Mouse (Mus musculus): ENCODE data around the gene Dbt.
"Not testable (repeated sequence)": the region's sequence is repeated elsewhere in the genome, so short reads cannot be mapped to it uniquely, and the experiment has no call there.

Gene Dbt

DNA sequence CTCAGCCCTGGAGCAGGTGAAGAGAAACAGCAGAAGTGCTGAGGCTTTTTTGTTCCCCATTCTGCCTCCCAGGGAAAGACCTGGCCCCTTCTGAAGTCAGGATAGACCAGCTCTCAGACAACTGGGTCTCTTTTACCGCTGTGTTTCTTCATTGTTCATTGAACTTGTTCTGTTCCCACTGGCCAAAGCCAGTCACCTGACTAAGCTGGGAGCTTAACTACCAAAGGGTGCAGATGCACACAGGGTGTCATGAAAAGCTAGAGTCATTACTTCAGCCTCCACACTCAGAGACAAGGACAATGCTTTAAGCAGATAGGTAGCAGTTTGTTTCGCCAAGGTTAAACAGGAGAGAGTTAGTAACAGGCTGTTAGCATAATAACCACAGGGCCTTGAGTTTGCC lies 29.2 kb downstream of the Dbt start:
- no peak for DNase-seq (ENCODE audit: low read depth, low spot score)

DNA sequence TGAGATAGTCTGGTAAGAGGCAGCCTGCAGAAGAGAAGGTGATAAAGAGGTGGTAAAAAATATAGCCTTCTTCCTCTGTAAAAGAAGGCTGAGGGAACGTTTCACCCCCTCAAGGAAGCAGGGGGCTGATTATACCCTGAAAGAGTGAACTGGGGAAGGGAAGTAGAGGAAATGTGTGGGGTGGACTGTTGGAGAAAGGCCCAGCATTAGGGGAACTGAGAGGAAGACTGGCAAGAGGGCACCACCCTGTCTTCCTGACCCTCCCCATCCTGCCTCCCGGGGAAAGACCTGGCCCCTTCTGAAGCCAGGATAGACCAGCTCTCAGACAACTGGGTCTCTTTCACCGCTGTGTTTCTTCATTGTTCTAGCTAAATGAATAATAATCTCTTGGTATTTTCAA lies 29.7 kb downstream of the Dbt start:
- no peak for DNase-seq (ENCODE audit: low read depth, low spot score)

DNA sequence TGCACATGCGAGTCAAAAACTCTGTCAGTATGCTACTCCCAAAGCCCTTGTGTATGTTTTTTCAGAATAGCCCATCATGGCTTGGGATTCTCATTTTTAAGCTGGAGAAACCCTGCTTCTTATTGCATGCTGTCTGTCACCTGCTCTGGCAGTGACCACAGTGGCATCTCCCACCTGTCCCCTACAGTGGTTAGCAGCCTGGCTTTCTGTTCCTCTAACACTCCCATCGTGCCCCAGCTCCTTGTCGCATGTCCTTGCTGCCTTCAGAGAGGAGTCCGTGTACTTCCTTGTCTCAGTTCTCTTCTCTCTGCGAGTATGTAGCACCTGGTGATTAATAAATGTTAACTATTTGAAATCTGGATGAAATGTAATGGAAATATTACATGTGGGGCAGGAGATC lies 34.6 kb downstream of the Dbt start:
- DNase-seq (ENCODE audit: low read depth, low spot score) = no peak

DNA sequence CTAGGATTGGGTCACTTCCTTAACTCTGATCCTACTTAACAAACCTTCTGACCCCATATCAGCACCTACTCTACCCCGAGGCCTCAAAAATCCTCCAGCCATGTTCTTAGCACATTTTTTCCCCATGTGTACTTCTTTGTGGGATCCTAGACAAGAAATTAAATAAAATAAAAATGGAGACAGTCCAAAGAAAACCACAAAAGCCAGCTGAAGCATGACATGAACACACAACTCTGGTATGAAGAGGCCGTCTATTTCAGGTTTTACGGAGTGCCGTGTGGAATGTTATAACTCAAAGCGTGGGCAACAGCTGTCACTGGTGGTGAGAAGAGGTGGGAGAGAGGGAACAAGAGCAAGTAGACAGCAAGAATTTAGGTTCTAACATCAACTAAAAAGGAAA lies 38.5 kb downstream of the Dbt start:
- DNase-seq (ENCODE audit: low read depth, low spot score) = no peak

DNA sequence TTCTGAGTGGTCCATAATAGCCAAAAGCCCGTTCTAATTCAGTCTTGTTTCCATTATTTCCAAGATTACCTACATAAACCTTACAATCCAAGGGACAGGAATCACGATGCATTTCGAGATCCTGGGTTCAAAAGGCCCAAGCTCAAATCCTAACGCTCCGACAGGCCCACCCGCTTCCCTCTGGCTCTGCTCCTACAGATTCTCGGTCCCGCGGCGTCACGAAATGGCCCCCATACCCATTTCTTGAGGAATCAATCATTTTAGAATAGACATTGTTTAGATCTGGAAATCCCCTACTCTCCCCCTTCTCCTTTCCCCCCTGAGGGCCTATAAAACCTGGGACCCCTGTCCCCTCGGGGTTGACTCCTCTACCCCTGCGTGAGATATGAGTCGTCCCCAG lies 48.4 kb downstream of the Dbt start:
- DNase-seq (ENCODE audit: low read depth, low spot score) = not testable (repeated sequence)

DNA sequence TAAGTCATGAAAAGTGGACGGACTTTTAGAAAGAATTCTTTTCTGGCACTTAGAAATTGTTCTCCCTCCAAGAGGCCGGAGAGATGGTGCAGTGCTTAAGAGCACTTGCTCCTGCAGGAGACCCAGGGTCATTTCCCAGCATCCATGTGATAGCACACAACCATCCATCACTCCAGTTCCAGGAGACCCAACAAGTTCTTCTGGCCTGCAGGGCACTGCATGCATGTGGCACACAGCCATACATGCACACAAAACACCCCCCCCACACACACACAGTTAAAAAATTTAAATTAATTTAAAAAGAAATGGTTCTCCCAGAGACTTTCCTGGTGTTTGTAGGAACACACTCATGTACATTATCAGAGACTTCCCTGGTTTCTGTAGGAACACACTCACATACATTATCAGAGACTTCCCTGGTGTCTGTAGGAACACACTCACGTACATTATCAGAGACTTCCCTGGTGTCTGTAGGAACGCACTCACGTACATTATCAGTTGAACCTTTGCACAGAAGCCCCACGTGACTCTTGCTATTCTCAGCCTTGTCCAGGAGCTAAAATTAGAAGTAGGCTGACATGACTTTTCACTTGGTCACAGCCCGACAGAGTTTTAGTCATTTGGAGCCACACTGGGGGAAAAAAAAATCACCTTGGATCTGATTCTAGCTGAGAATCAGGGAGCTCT lies 49.7 kb downstream of the Dbt start, which contains the start of gene Lrrc39:
Gene Lrrc39 (plus strand): TSS at position 566 of the 687 bp plus-strand sequence.
- no peak for DNase-seq (ENCODE audit: low read depth, low spot score)

DNA sequence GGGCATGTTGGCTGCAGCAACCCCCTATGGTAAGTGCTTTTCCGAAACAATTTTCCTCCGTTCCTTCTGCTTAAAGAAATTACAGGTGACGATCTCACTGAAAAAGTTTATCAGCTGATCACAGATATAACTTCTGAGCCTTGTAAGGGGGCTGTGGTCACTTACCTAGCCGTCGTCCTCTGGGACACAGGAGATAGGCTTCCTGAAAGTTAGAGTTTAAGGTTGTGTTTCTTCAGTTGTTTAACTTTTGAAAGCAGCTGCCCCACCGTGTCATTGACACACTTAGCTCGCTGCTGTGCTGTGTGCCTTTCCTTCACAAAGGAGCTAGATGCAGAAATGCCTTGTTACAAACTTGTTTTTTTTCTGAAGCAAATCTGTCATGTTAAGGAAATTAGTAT lies 50.2 kb downstream of the Dbt start:
- no peak for DNase-seq (ENCODE audit: low read depth, low spot score)

DNA sequence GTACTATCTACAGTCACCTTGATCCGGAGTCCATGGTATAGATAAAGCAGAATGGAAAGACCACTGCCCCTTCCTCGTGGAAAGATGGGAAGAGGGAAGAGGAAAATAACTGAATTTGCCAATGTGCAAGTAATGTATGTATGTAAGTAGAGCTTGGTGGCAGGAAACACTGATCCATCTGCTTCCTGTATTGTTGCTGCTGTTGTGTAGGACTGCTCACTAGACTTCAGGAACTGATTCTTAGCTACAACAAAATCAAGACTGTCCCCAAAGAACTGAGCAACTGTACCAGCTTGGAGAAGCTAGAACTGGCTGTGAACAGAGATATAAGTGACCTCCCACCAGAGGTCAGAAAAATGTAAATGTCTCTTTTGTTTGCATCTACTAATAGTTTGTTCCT lies 57.8 kb downstream of the Dbt start:
- no peak for DNase-seq (ENCODE audit: low read depth, low spot score)

DNA sequence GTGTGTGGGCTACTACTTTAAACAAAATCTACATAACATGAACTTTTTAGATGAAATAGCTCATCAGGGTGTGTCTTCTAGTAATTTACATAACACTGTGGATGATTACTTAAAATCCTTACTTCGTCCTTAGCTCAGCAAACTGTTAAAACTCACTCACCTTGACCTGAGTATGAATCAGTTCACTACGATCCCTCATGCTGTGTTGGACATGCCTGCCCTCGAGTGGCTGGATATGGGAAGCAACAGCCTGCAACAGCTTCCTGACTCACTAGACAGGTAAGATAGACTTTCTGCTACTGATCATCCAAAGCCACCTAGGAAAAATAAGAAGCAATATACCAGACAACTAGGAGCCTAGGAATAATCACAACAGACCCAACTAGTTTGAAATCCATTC lies 64.4 kb downstream of the Dbt start:
- DNase-seq (ENCODE audit: low read depth, low spot score) = peak; percentile 29

DNA sequence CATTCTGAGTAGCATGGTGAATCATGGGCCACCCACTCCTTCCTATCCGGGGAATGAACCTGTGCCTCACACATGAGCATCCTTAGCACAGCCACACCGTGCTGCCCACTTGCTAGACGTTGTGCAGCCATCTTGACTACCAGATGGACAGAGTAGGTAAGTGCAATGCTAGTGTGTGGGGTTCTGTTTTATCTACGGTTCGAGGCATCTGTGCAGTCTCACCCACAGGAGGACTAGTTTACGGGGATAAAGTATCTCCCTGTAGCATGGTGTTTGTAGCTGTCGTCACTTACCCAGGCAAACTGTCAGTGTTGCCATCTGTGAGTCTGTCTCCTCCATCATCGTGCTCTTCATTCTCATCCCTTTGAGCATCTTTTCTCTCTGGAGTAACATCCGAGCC lies 69.3 kb downstream of the Dbt start:
- DNase-seq (ENCODE audit: low read depth, low spot score) = no peak

DNA sequence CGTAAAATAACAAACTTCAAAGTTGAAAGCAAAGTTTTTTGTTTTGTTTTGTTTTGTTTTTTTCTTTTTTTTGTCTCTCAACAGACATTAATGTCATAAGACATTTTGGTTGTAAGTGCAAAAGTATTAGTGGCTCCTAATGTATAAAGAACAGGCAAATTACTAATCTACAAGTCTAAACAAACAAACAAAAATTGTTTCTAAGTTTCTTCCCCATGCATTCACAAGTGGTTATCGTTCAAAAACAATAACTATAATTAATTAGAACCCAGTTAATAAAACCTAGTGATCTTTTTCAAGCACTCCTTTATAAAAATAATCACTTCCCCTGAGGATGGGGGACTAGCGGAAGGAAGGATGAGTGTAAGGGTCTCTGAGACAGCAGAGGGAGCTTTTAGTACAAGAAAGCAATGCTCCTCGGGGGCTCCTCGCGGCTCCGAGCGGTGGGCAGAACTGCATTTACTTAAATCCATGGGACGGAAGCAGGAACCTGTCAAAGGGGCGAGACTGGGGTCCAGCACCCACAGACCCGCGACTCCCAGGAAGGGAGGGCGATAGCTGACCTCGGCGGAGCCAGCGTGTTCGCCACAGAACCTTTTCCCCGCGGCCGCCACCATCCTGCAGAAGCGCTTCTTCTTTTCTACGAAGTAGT lies 81.3 kb downstream of the Dbt start:
- no peak for DNase-seq (ENCODE audit: low read depth, low spot score)

DNA sequence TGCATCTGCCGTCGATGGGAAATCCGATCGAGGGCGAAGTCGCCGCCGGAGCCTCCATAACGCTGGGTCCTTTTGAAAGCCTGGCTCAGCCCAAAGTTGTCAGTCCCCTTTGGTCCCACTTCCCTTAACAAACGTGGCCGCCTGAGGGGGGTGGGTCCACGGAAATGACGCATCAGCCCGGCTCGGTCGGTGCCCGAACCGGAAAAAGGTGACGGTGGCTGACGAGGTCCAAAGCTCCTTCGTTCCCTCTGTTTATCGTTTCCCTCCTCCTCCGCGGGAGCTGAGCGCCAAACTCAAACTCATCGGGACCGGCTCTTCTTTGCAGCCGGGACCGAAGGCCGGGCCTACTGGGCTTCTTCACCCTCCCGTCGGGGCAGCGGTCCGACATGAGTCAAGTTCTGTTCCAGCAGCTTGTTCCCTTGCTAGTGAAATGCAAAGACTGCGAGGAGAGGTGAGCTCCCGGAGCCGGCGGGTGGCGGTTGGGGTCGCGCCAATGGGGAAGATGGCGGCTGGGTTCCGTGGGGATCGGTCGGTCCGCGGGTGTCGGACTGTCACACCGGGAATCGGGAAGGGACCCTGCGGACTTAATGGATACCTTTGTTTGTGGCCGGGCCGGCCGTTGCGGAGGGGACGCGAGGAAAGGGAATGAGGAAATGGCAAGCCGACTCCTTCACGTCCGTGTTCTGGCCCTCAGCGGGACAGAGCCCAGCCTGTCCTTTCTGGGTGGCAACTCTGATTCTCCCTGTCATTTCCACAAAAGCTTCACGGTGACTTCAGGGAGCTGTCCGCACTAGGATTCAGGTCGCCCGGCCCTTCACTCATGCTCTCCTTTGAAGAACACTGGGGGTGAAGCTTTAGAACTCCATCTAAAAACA lies 82.1 kb downstream of the Dbt start, which contains the start of gene Sass6:
Gene Sass6 (plus strand): TSS at position 255 of the 875 bp plus-strand sequence.
- DNase-seq (ENCODE audit: low read depth, low spot score) = peak; percentile 98

DNA sequence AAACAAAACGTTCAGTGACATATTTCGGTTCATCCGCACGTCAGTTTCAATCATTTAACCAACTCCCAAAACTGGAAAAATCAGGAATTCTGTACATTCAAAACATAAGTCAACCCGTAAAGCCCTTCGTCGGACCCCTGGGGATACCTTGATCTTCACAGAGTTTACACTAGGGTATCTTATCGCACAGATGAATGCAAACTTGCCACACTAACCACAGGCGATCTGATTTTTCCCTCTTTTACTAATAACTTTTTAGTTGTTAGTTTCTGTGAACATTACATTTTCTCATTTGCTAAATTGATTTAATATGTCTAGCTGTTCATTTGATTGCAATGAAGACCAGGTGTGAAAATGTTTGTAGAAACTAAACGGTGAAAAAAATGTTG lies 82.7 kb downstream of the Dbt start:
- no peak for DNase-seq (ENCODE audit: low read depth, low spot score)
